Mouse (Mus musculus): ENCODE data around the gene Fndc4. TPM values are rescaled to one million over a fixed set of nuclear protein-coding genes. Genes with fewer than 3 reads are reported as not detected.
A peak's percentile ranks its signal among the peaks of the same experiment; 100 is the strongest.

Fndc4 gene
- polyA plus RNA-seq, 1 experiment from 2014 or later = 68.2 TPM

GRCm38 (mm10) chr5:31254901-31255300, 41.0 kb downstream of the Fndc4 start:
- no peak overlapping the region for H3K4me3 ChIP-seq
- no peaks in the 10 kb centered on the region for H3K9me3 ChIP-seq (replicated peaks)
- peaks cover 81% of the 10 kb centered on the region for H3K36me3 ChIP-seq
- no peak overlapping the region for H3K9ac ChIP-seq
- no peak overlapping the region for H3K4me2 ChIP-seq (replicated peaks)
- H3K27ac ChIP-seq = no peak overlapping the region
- no peak for ATAC-seq (ENCODE audit: low FRiP score)
- H3K4me1 ChIP-seq = peaks cover 17% of the 10 kb centered on the region
- WGBS = 89% methylated on average over 8 of the region's 8 CpGs
- H3K27me3 ChIP-seq = peaks cover 6% of the 10 kb centered on the region; the same call in 1 of the 2 replicates

DNA sequence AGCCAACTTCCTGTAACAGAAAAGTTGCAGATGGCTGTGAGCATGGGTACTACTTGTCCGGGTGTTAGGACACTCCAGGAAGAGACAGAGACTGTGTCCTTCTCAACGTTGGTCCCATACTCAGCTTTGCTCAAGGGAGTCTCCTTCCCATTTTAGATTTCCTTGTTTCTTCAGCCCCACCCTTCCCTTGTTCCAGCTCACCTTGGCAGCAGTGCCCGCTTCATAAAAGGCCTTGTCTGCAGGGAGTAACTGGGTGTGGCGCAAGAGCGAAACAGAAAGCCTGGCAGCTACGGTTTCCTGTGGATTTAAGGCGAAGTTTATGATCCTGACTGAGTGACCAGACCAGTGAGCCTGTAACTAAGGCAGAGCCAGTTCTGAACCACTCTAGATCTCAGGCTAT, 41.4 kb downstream of the Fndc4 start:
- H3K4me1 ChIP-seq = peaks cover 17% of the 10 kb centered on the region
- H3K36me3 ChIP-seq = peaks cover 81% of the 10 kb centered on the region
- H3K4me2 ChIP-seq (replicated peaks) = no peak overlapping the region
- ATAC-seq (ENCODE audit: low FRiP score) = no peak
- H3K4me3 ChIP-seq = no peak overlapping the region
- no peak overlapping the region for H3K9ac ChIP-seq
- H3K27me3 ChIP-seq = peaks cover 6% of the 10 kb centered on the region; the same call in 1 of the 2 replicates
- 91% methylated on average over 7 of the region's 7 CpGs for WGBS
- no peaks in the 10 kb centered on the region for H3K9me3 ChIP-seq (replicated peaks)
- H3K27ac ChIP-seq = no peak overlapping the region

DNA sequence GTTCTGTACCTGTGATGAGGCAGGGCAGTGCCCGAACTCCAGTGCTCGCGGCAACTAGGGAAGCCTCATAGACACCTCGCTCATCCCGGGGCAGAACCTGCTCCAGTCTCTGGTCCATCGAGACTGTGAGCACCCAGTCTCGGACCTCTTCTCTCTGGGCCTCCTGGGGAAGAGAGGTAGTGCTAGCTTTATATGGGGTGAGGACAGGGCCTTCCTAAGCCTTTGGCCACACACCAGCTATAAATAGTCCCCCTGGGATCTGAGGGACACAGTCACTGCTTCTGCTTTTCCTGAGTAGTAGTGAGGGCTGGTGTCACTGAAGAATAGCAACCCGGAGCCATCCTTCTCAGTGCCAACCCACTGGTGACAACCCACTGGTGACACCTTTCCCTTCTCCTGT, 42.1 kb downstream of the Fndc4 start:
- H3K9me3 ChIP-seq (replicated peaks) = no peaks in the 10 kb centered on the region
- no peak for ATAC-seq (ENCODE audit: low FRiP score)
- 96% methylated on average over 8 of the region's 8 CpGs for WGBS
- H3K4me1 ChIP-seq = peaks cover 17% of the 10 kb centered on the region
- no peak overlapping the region for H3K27ac ChIP-seq
- H3K9ac ChIP-seq = no peak overlapping the region
- no peak overlapping the region for H3K4me3 ChIP-seq
- H3K4me2 ChIP-seq (replicated peaks) = no peak overlapping the region
- peaks cover 83% of the 10 kb centered on the region for H3K36me3 ChIP-seq
- H3K27me3 ChIP-seq = peaks cover 6% of the 10 kb centered on the region; the same call in 1 of the 2 replicates

GRCm38 (mm10) chr5:31252795-31253545, 42.9 kb downstream of the Fndc4 start:
- no peak overlapping the region for H3K4me2 ChIP-seq (replicated peaks)
- H3K27ac ChIP-seq = no peak overlapping the region
- H3K9me3 ChIP-seq (replicated peaks) = no peaks in the 10 kb centered on the region
- peaks cover 91% of the 10 kb centered on the region for H3K36me3 ChIP-seq
- no peak overlapping the region for H3K4me3 ChIP-seq
- peaks cover 6% of the 10 kb centered on the region; the same call in 1 of the 2 replicates for H3K27me3 ChIP-seq
- ATAC-seq (ENCODE audit: low FRiP score) = no peak
- no peak overlapping the region for H3K9ac ChIP-seq
- H3K4me1 ChIP-seq = peaks cover 17% of the 10 kb centered on the region
- 73% methylated on average over 16 of the region's 16 CpGs for WGBS

GRCm38 (mm10) chr5:31252151-31252550, 43.7 kb downstream of the Fndc4 start:
- Histone ChIP-seq H3K4me3 (peak overlapping the region; percentile 19), H3K4me1 (peaks cover 17% of the 10 kb centered on the region), H3K27me3 (peaks cover 6% of the 10 kb centered on the region; the same call in 1 of the 2 replicates), H3K36me3 (peaks cover 91% of the 10 kb centered on the region), H3K4me2 (replicated peaks) (peak overlapping the region; percentile 39), H3K9ac (no peak overlapping the region), H3K27ac (no peak overlapping the region), H3K9me3 (replicated peaks) (no peaks in the 10 kb centered on the region)
- ATAC-seq (ENCODE audit: low FRiP score) = no peak
- WGBS = 60% methylated on average over 10 of the region's 10 CpGs

- Histone ChIP-seq H3K9ac (0 out of 2 replicates have a peak within 1 kb of the TSS, but pooled peaks have one; percentile 32), H3K4me1 (peaks cover 17% of the 10 kb centered on the region), H3K36me3 (peaks cover 93% of the 10 kb centered on the region), H3K27ac (no peak within 1 kb of the TSS; the same call in none of the 2 replicates), H3K9me3 (replicated peaks) (no peaks in the 10 kb centered on the region), H3K4me3 (peak within 1 kb of the TSS; percentile 19), H3K27me3 (peaks cover 6% of the 10 kb centered on the region; the same call in 1 of the 2 replicates), H3K4me2 (replicated peaks) (peak within 1 kb of the TSS; percentile 39)
- 16% methylated on average over 47 of the region's 47 CpGs for WGBS
- peak; percentile 62; the same call in 1 of the 2 replicates for ATAC-seq (ENCODE audit: low FRiP score)
Measured at GRCm38 (mm10) chr5:31251541-31252101, 44.3 kb downstream of the Fndc4 start, which contains the start of gene Krtcap3. Gene Krtcap3 (plus strand): TSS chr5:31251691.

- no peak overlapping the region for H3K9ac ChIP-seq
- ATAC-seq (ENCODE audit: low FRiP score) = peak; percentile 39; the same call in 1 of the 2 replicates
Measured at GRCm38 (mm10) chr5:31250716-31251115, 45.2 kb downstream of the Fndc4 start.

More at GRCm38 (mm10) chr5:31250716-31251115, 45.2 kb downstream of the Fndc4 start:
- Histone ChIP-seq H3K27me3 (peaks cover 6% of the 10 kb centered on the region; the same call in 1 of the 2 replicates), H3K36me3 (peaks cover 95% of the 10 kb centered on the region), H3K4me2 (replicated peaks) (no peak overlapping the region), H3K4me3 (no peak overlapping the region), H3K9me3 (replicated peaks) (no peaks in the 10 kb centered on the region), H3K4me1 (peaks cover 17% of the 10 kb centered on the region), H3K27ac (no peak overlapping the region)
- 67% methylated on average over 4 of the region's 4 CpGs for WGBS

Other genes with a start within 250 kb of the Fndc4 start
- gene Atraid, start 247.8 kb downstream of the Fndc4 start, polyA plus RNA-seq (2016; fragmentation: Nextera tagmentation; extraction: Ambion mirVana) = 119 and 122 TPM in 2 replicates
- 13.8 and 14.0 TPM in 2 replicates for gene Slc5a6, start 247.2 kb downstream of the Fndc4 start, polyA plus RNA-seq (2016; fragmentation: Nextera tagmentation; extraction: Ambion mirVana)
- 32.2 and 32.4 TPM in 2 replicates for gene Cad, start 241.3 kb downstream of the Fndc4 start, polyA plus RNA-seq (2016; fragmentation: Nextera tagmentation; extraction: Ambion mirVana)
- gene Dnajc5g, start 189.8 kb downstream of the Fndc4 start, polyA plus RNA-seq (2016; fragmentation: Nextera tagmentation; extraction: Ambion mirVana) = not detected in 2 replicates
- gene Slc30a3, start 187.8 kb downstream of the Fndc4 start, polyA plus RNA-seq (2016; fragmentation: Nextera tagmentation; extraction: Ambion mirVana) = 15.7 and 16.2 TPM in 2 replicates
- gene Trim54, start 179.4 kb downstream of the Fndc4 start, polyA plus RNA-seq (2016; fragmentation: Nextera tagmentation; extraction: Ambion mirVana) = 0.40 and 0.86 TPM in 2 replicates
- not detected in 2 replicates for gene Ucn, start 157.3 kb downstream of the Fndc4 start, polyA plus RNA-seq (2016; fragmentation: Nextera tagmentation; extraction: Ambion mirVana)
- 50.1 and 54.4 TPM in 2 replicates for gene Mpv17, start 141.8 kb downstream of the Fndc4 start, polyA plus RNA-seq (2016; fragmentation: Nextera tagmentation; extraction: Ambion mirVana)
- gene Gm29609, start 116.2 kb downstream of the Fndc4 start, polyA plus RNA-seq (2016; fragmentation: Nextera tagmentation; extraction: Ambion mirVana) = 1.8 and 2.3 TPM in 2 replicates
- gene Gtf3c2, start 115.9 kb downstream of the Fndc4 start, polyA plus RNA-seq (2016; fragmentation: Nextera tagmentation; extraction: Ambion mirVana) = 86.0 and 89.2 TPM in 2 replicates
- 140 and 145 TPM in 2 replicates for gene Snx17, start 102.9 kb downstream of the Fndc4 start, polyA plus RNA-seq (2016; fragmentation: Nextera tagmentation; extraction: Ambion mirVana)
- 63.0 and 64.4 TPM in 2 replicates for gene Eif2b4, start 102.7 kb downstream of the Fndc4 start, polyA plus RNA-seq (2016; fragmentation: Nextera tagmentation; extraction: Ambion mirVana)
- gene Zfp513, start 93.8 kb downstream of the Fndc4 start, polyA plus RNA-seq (2016; fragmentation: Nextera tagmentation; extraction: Ambion mirVana) = 22.9 and 24.8 TPM in 2 replicates
- gene Ppm1g, start 75.4 kb downstream of the Fndc4 start, polyA plus RNA-seq (2016; fragmentation: Nextera tagmentation; extraction: Ambion mirVana) = 149 TPM in 2 replicates
- gene Nrbp1, start 55.2 kb downstream of the Fndc4 start, polyA plus RNA-seq (2016; fragmentation: Nextera tagmentation; extraction: Ambion mirVana) = 148 and 151 TPM in 2 replicates
- 0.57 and 0.94 TPM in 2 replicates for gene Gm9970, start 54.8 kb downstream of the Fndc4 start, polyA plus RNA-seq (2016; fragmentation: Nextera tagmentation; extraction: Ambion mirVana)
- gene Krtcap3, start 44.4 kb downstream of the Fndc4 start, polyA plus RNA-seq (2016; fragmentation: Nextera tagmentation; extraction: Ambion mirVana) = 6.3 and 9.6 TPM in 2 replicates
- gene Ift172, start 5.0 kb downstream of the Fndc4 start, polyA plus RNA-seq (2016; fragmentation: Nextera tagmentation; extraction: Ambion mirVana) = 44.4 and 57.8 TPM in 2 replicates
- gene Gckr, start 1.4 kb upstream of the Fndc4 start, polyA plus RNA-seq (2016; fragmentation: Nextera tagmentation; extraction: Ambion mirVana) = 0.38 TPM in 1 of 2 replicates, not detected in the other
- 97.4 and 101 TPM in 2 replicates for gene Zfp512, start 156.4 kb upstream of the Fndc4 start, polyA plus RNA-seq (2016; fragmentation: Nextera tagmentation; extraction: Ambion mirVana)
- gene 4930548H24Rik, start 189.7 kb upstream of the Fndc4 start, polyA plus RNA-seq (2016; fragmentation: Nextera tagmentation; extraction: Ambion mirVana) = not detected in 2 replicates
- 68.5 and 80.6 TPM in 2 replicates for gene Gpn1, start 198.7 kb upstream of the Fndc4 start, polyA plus RNA-seq (2016; fragmentation: Nextera tagmentation; extraction: Ambion mirVana)
- gene Slc4a1ap, start 230.9 kb upstream of the Fndc4 start, polyA plus RNA-seq (2016; fragmentation: Nextera tagmentation; extraction: Ambion mirVana) = 35.2 and 40.1 TPM in 2 replicates
- gene Supt7l, start 231.7 kb upstream of the Fndc4 start, polyA plus RNA-seq (2016; fragmentation: Nextera tagmentation; extraction: Ambion mirVana) = 28.5 and 34.1 TPM in 2 replicates

Measured in hindbrain, embryonic 12.5 days (tissue).